Mouse (Mus musculus) liver, postnatal 0 days (tissue): ENCODE results near the gene Olfr318.

Source experiments
- CTCF ChIP-seq: sonication (generic); IDR thresholded peaks from 2 replicates; pipeline ENCODE4 v1.5.1; 2016; ENCODE audit warnings: antibody characterized with exemption, low read depth
- EP300 ChIP-seq: IDR thresholded peaks from 2 replicates; pipeline ENCODE4 v1.6.1; 2016; ENCODE audit warnings: antibody characterized with exemption, low read depth, mild to moderate bottlenecking

- TF ChIP-seq EP300 = no peak
- TF ChIP-seq CTCF = peak; percentile 23
These were observed 52.0 kb downstream of the Olfr318 start for GRCm38 (mm10) chr11:58671825-58672224.
